Mouse (Mus musculus) myocyte (in vitro differentiated cells): Measurements from ENCODE around the gene Olfr49. TPM values are rescaled to one million over a fixed set of nuclear protein-coding genes. Genes with fewer than 3 reads are reported as not detected.

Experiments used
- H3K27me3 ChIP-seq: one replicate; pipeline ENCODE4 v1.6.1; 2011; ENCODE audit not compliant: control insufficient read depth, insufficient read depth, insufficient read length
- H3K36me3 ChIP-seq: one replicate; pipeline ENCODE4 v1.6.1; 2011; ENCODE audit not compliant: control insufficient read depth, insufficient read depth
- H3K4me2 ChIP-seq: one replicate; pipeline ENCODE4 v1.6.1; 2011; ENCODE audit warnings: low read depth, control low read depth
- H3K4me3 ChIP-seq: one replicate; pipeline ENCODE4 v1.5.1; 2011; ENCODE audit warnings: mild to moderate bottlenecking, control low read depth, moderate library complexity
- H3K79me2 ChIP-seq: one replicate; pipeline ENCODE4 v1.6.1; 2011; ENCODE audit not compliant: control insufficient read depth, insufficient read depth
- H3ac ChIP-seq: one replicate; pipeline ENCODE4 v1.6.1; 2011; ENCODE audit not compliant: control insufficient read depth, insufficient read length
- CEBPB ChIP-seq: IDR thresholded peaks from 2 replicates; pipeline ENCODE4 v1.6.1; 2011; ENCODE audit warnings: mild to moderate bottlenecking, moderate library complexity; ENCODE audit not compliant: poor library complexity, insufficient read depth, severe bottlenecking
- E2F4 ChIP-seq: IDR thresholded peaks from one replicate; pipeline ENCODE4 v1.6.1; 2011; ENCODE audit warnings: mild to moderate bottlenecking, control low read depth, moderate library complexity; ENCODE audit not compliant: insufficient read depth
- MAX ChIP-seq: IDR thresholded peaks from one replicate; pipeline ENCODE4 v1.6.1; 2011; ENCODE audit warnings: low read depth, mild to moderate bottlenecking, control low read depth
- MYOD1 ChIP-seq, 3 experiments: IDR thresholded peaks; one replicate each; pipeline ENCODE4 v1.6.1; 2011; ENCODE audit warnings: control low read depth in 2 of 3, low read depth in 2 of 3, mild to moderate bottlenecking in 2 of 3, moderate library complexity in 1 of 3; ENCODE audit not compliant: insufficient read length in 2 of 3, control insufficient read depth in 1 of 3
- MYOG ChIP-seq, 3 experiments: IDR thresholded peaks; one replicate each; pipeline ENCODE4 v1.6.1; 2011; ENCODE audit warnings: control low read depth in 2 of 3, low read depth in 2 of 3, mild to moderate bottlenecking in 2 of 3; ENCODE audit not compliant: insufficient read length in 2 of 3, control insufficient read depth in 1 of 3, insufficient read depth in 1 of 3
- POLR2A ChIP-seq: IDR thresholded peaks from one replicate; pipeline ENCODE4 v1.6.1; 2011; ENCODE audit warnings: low read depth, mild to moderate bottlenecking, control low read depth, moderate library complexity; ENCODE audit not compliant: insufficient read length
- POLR2AphosphoS2 ChIP-seq: IDR thresholded peaks from one replicate; pipeline ENCODE4 v1.6.1; 2011; ENCODE audit warnings: low read depth, control low read depth; ENCODE audit not compliant: insufficient read length
- REST ChIP-seq: IDR thresholded peaks from one replicate; pipeline ENCODE4 v1.6.1; 2011; ENCODE audit warnings: mild to moderate bottlenecking, control low read depth, moderate library complexity; ENCODE audit not compliant: insufficient read depth, insufficient read length
- SRF ChIP-seq: IDR thresholded peaks from one replicate; pipeline ENCODE4 v1.6.1; 2011; ENCODE audit warnings: low read depth; ENCODE audit not compliant: control insufficient read depth, insufficient read length
- TCF12 ChIP-seq: IDR thresholded peaks from one replicate; pipeline ENCODE4 v1.6.1; 2011; ENCODE audit warnings: mild to moderate bottlenecking, control low read depth; ENCODE audit not compliant: poor library complexity, insufficient read depth, severe bottlenecking
- TCF3 ChIP-seq: IDR thresholded peaks from one replicate; pipeline ENCODE4 v1.6.1; 2011; ENCODE audit warnings: low read depth, control low read depth; ENCODE audit not compliant: insufficient read length
- USF1 ChIP-seq: IDR thresholded peaks from one replicate; pipeline ENCODE4 v1.6.1; 2011; ENCODE audit warnings: low read depth, mild to moderate bottlenecking, control low read depth, moderate library complexity
- polyA plus RNA-seq: library from polyadenylated mRNA; unstranded; fragments of >200 nt; fragmentation: generic; extraction: Trizol; gene quantifications from one replicate; pipeline ENCODE4 v1.2.1, GENCODE M21; 2012; ENCODE audit warnings: missing spikeins

The Olfr49 gene
- polyA plus RNA-seq, 1 experiment, result not detected

DNA sequence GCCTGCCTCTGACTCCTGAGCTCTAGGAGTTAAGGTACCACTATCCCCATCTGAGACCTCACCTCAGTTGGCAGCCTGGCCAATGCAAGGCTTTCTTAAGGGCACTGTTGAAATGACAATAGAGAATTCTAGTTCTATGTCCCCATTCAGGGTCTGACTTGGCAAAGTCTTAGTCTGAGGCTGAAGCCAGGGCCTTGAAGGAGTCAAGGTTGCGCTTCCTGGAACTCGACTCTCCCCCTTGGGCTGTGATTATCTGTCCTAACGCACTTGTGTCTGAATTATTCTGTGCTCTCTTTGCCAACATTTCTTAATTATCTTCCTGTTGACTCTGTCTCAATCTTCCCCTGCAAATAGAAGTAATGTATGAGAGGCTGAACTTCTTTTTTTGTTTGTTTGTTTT is 15.9 kb upstream of the Olfr49 start:
- no peak overlapping the region for H3K4me3 ChIP-seq
- no peak overlapping the region for H3K4me2 ChIP-seq
- no peaks in the 10 kb centered on the region for H3K79me2 ChIP-seq
- no peak overlapping the region for H3ac ChIP-seq
- no peaks in the 10 kb centered on the region for H3K27me3 ChIP-seq
- no peaks in the 10 kb centered on the region for H3K36me3 ChIP-seq
- no peak for TF ChIP-seq E2F4
- TF ChIP-seq POLR2AphosphoS2, result no peak
- TF ChIP-seq USF1, result no peak
- TF ChIP-seq SRF, result no peak
- TF ChIP-seq MAX, result no peak
- no peak for TF ChIP-seq REST
- no peak for TF ChIP-seq MYOG (IDR thresholded peaks at IDR 0.05; ENCODE audit: control insufficient read depth in 1 of 3, insufficient read depth in 1 of 3, insufficient read length in 2 of 3, low read depth in 2 of 3)
- no peak for TF ChIP-seq MYOD1 (IDR thresholded peaks at IDR 0.05; ENCODE audit: control insufficient read depth in 1 of 3, insufficient read length in 2 of 3, low read depth in 2 of 3)
- no peak for TF ChIP-seq POLR2A
- TF ChIP-seq TCF12, result no peak
- no peak for TF ChIP-seq TCF3

- Histone ChIP-seq H3K4me3 (no peak overlapping the region), H3K4me2 (no peak overlapping the region), H3ac (no peak overlapping the region), H3K79me2 (no peaks in the 10 kb centered on the region), H3K27me3 (no peaks in the 10 kb centered on the region), H3K36me3 (no peaks in the 10 kb centered on the region)
- TF ChIP-seq REST, result no peak
- TF ChIP-seq E2F4, result no peak
- no peak for TF ChIP-seq TCF3
- no peak for TF ChIP-seq MYOG (IDR thresholded peaks at IDR 0.05; ENCODE audit: control insufficient read depth in 1 of 3, insufficient read depth in 1 of 3, insufficient read length in 2 of 3, low read depth in 2 of 3)
- TF ChIP-seq CEBPB, result no peak
Observed at GRCm38 (mm10) chr14:54300136-54300535, 15.4 kb upstream of the Olfr49 start.

- TF ChIP-seq TCF12, result no peak
- no peak for TF ChIP-seq E2F4
- TF ChIP-seq CEBPB, result no peak
- TF ChIP-seq SRF, result no peak
- H3K79me2 ChIP-seq, result no peaks in the 10 kb centered on the region
Observed at GRCm38 (mm10) chr14:54276446-54276845, 8.3 kb downstream of the Olfr49 start.

GRCm38 (mm10) chr14:54272696-54273095 is 12.0 kb downstream of the Olfr49 start:
- Histone ChIP-seq H3ac (no peak overlapping the region), H3K36me3 (no peaks in the 10 kb centered on the region), H3K4me3 (no peak overlapping the region), H3K79me2 (no peaks in the 10 kb centered on the region), H3K27me3 (peaks cover 5% of the 10 kb centered on the region), H3K4me2 (no peak overlapping the region)
- no peak for TF ChIP-seq USF1
- TF ChIP-seq MAX, result no peak
- TF ChIP-seq MYOD1 (IDR thresholded peaks at IDR 0.05; ENCODE audit: control insufficient read depth in 1 of 3, insufficient read length in 2 of 3, low read depth in 2 of 3), result no peak
- TF ChIP-seq TCF12, result no peak
- no peak for TF ChIP-seq CEBPB
- no peak for TF ChIP-seq REST

More at GRCm38 (mm10) chr14:54276446-54276845, 8.3 kb downstream of the Olfr49 start:
- Histone ChIP-seq H3K4me3 (no peak overlapping the region), H3K27me3 (peaks cover 5% of the 10 kb centered on the region), H3ac (no peak overlapping the region), H3K36me3 (no peaks in the 10 kb centered on the region), H3K4me2 (no peak overlapping the region)

DNA sequence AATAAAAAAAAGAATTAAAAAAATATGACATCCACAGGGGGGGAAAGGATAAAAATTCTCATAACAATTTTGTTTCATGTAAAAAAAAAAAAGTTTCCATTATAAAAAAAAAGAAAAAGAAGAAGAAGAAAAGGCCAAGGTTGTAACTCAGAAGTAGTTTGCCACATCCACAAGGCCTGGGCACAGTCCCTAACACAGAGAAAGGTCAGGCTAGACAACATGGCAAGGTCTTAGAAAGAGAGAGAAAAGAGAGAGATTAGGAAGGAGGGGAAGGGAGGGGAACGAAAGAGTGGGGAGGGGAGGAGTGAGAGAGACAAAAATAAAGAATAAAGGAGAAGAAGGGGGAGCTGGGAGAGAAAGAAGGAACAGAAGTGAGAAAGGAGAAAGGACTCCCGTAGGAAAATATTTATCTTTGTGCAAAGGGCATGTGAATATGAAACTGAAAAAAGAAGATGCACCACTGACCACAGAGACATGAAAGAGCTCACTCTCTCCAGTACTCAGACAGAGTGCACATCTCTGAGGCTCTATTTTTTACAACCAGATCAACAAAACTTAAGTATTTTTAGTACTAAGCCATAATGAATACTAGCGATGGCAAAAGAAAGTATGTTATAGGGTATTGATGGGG is 12.6 kb downstream of the Olfr49 start:
- Histone ChIP-seq H3K36me3 (no peaks in the 10 kb centered on the region), H3K4me2 (no peak overlapping the region), H3ac (no peak overlapping the region), H3K4me3 (no peak overlapping the region), H3K79me2 (no peaks in the 10 kb centered on the region), H3K27me3 (peaks cover 5% of the 10 kb centered on the region)
- TF ChIP-seq MYOD1 (IDR thresholded peaks at IDR 0.05; ENCODE audit: control insufficient read depth in 1 of 3, insufficient read length in 2 of 3, low read depth in 2 of 3) (no peak), USF1 (no peak), SRF (no peak), TCF3 (no peak), CEBPB (no peak), REST (no peak), MYOG (IDR thresholded peaks at IDR 0.05; ENCODE audit: control insufficient read depth in 1 of 3, insufficient read depth in 1 of 3, insufficient read length in 2 of 3, low read depth in 2 of 3) (no peak), MAX (no peak), POLR2AphosphoS2 (no peak), TCF12 (no peak), E2F4 (no peak)
